Mouse (Mus musculus) heart, adult 2 months (tissue): ENCODE data around the gene Dynlt1c. TPM values are rescaled to one million over a fixed set of nuclear protein-coding genes. Genes with fewer than 3 reads are reported as not detected.
"Not testable (repeated sequence)": the region's sequence is repeated elsewhere in the genome, so short reads cannot be mapped to it uniquely, and the experiment has no call there.

Experiments used
- DNase-seq, 2 experiments: peaks; one replicate each; pipeline ENCODE4 v3.0.0; 2021
- H3K27ac ChIP-seq: fragments of 200-600 bp; 2 replicates; pipeline ENCODE4 v1.8.1; 2022
- H3K27me3 ChIP-seq: fragments of 200-500 bp; 2 replicates; pipeline ENCODE4 v1.6.1; 2012; ENCODE audit warnings: mild to moderate bottlenecking, low read length, inconsistent platforms, mixed read lengths; ENCODE audit not compliant: control insufficient read depth, insufficient read depth
- H3K36me3 ChIP-seq: fragments of 200-500 bp; 2 replicates; pipeline ENCODE4 v1.6.1; 2012; ENCODE audit warnings: low read length, inconsistent platforms; ENCODE audit not compliant: control insufficient read depth, insufficient read depth
- H3K4me1 ChIP-seq: fragments of 200-500 bp; 2 replicates; pipeline ENCODE4 v1.6.1; 2011; ENCODE audit warnings: low read length; ENCODE audit not compliant: control insufficient read depth, insufficient read depth
- H3K4me3 ChIP-seq: fragments of 200-600 bp; 2 replicates; pipeline ENCODE4 v1.8.1; 2022
- H3K79me2 ChIP-seq: fragments of 200-500 bp; replicated peaks from 2 replicates; pipeline ENCODE4 v1.6.1; 2012; ENCODE audit warnings: mild to moderate bottlenecking, inconsistent platforms, low read length, moderate library complexity, mixed read lengths; ENCODE audit not compliant: control insufficient read depth, insufficient read depth
- H3K9ac ChIP-seq: fragments of 200-500 bp; 2 replicates; pipeline ENCODE4 v1.6.1; 2012; ENCODE audit warnings: low read depth, mild to moderate bottlenecking, control low read depth, inconsistent platforms, low read length, mixed read lengths
- EP300 ChIP-seq: fragments of 200-500 bp; IDR thresholded peaks from 2 replicates; pipeline ENCODE4 v1.6.1; 2011; ENCODE audit warnings: low read depth, low read length, control low read depth; ENCODE audit not compliant: insufficient read depth
- WGBS: fragments of 180-500 bp; shearing (Covaris S2); methylation state at CpG from one replicate; pipeline ENCODE4 v1.1.7; 2018; 5-methylcytosine and 5-hydroxymethylcytosine counted together
- intact Hi-C: fragments of 180-260 bp; cut with DNase I; formaldehyde crosslinking; loops from one replicate; pipeline ENCODE4 v1.15.1; 2025
- polyA plus RNA-seq: library from polyadenylated mRNA; depleted of rRNA; stranded (reverse); fragments of >200 nt; gene quantifications from 2 replicates; pipeline ENCODE4 v1.2.3, GENCODE M21; 2012
- total RNA-seq, 2 experiments: library from RNA; stranded (reverse); gene quantifications; 2 replicates each; pipeline ENCODE4 v1.2.3; 2021

Dynlt1c gene
- total and polyA plus RNA-seq, 3 experiments = 1.7 to 7.4 (median 4.1) TPM

DNA sequence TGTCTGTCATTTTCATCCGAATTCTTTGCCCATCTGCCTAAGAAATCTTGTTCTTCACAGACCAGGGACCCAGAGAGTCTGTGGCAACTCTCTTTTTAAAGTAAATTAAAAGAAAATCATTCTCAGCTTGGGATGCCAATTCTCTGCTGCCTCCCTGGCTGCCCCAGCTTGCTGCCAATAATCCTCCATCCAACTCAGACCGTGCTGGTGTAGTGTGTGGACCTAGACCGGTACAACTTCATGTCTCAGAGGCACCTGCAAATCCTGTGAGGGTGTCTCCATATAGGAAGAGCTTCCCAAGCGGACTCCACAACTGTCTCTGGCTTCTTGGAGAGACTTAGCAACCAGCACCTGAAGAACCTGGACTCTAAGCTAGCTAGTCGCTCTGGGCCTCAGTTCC lies 35.4 kb downstream of the Dynlt1c start:
- Histone ChIP-seq H3K36me3 (no peaks in the 10 kb centered on the region), H3K27ac (no peak overlapping the region), H3K79me2 (no peaks in the 10 kb centered on the region), H3K27me3 (no peaks in the 10 kb centered on the region), H3K4me1 (no peaks in the 10 kb centered on the region), H3K4me3 (no peak overlapping the region), H3K9ac (no peak overlapping the region)
- no peak for DNase-seq
- TF ChIP-seq EP300 = no peak
- intact Hi-C loops = no loop called here
- 65% methylated on average over 5 of the region's 5 CpGs for WGBS

DNA sequence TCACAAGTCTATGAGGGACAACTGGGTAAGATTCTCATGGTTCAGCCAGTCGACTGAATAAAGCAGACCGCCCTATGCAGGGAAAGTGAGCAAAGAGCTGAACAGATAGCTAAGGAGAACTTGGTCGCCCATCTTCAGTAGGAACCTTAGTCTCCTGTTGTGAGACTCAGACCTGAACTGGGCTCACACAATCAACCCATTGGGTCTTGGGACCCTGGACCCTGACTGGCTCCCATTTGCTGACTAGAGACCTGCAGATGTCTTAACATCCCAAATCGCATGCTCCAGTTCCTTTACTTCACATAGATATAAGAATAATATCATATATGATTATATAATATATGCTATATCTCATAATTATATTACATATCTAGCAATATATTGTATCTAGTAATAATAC lies 36.0 kb downstream of the Dynlt1c start:
- H3K4me1 ChIP-seq, H3K27me3 ChIP-seq, H3K4me3 ChIP-seq, H3K36me3 ChIP-seq, intact Hi-C loops, H3K9ac ChIP-seq, DNase-seq, H3K27ac ChIP-seq, H3K79me2 ChIP-seq: not testable (repeated sequence)
- 89% methylated on average over 4 of the region's 4 CpGs for WGBS

DNA sequence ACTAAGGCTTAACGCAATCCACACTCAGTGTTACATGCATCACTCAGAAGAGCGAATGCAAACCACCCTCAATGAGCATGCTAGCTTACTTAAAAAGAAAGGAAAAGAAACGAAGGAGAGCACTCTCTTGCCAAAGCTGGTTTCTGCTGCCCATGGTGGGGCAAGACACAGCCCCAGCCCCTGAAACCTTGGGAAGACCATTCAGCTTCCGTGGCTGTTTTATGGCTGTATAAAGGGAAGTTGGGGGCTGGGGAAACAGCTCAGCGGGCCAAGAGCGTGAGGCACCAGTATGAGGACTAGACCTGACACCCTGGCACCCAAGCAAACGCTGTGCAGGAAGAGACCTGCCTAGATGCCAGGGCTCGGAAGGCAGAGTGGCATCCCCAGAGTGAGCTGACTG lies 37.0 kb downstream of the Dynlt1c start:
- H3K27me3 ChIP-seq, H3K36me3 ChIP-seq, H3K4me1 ChIP-seq, H3K9ac ChIP-seq, DNase-seq, H3K4me3 ChIP-seq, intact Hi-C loops, H3K27ac ChIP-seq, H3K79me2 ChIP-seq: not testable (repeated sequence)
- WGBS = 82% methylated on average over 8 of the region's 8 CpGs

DNA sequence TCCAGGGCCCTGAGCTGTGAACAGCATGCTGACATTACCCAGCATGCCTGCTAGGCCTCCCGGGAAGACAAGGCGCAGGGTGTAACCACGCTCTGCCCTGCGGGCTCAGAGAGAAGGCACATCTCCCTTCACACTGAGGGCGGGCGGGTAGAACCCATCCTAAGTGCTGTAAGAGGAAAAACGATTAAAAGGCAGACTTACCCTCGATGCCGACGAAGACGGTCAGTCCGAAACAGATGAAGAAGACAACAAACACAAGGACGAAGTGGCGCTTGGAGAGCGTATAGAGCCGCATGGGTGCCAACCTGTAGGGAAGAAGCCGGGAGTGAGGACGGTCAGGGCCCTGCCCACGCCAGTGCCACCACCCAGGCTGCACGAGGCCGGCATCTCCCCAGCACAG lies 38.0 kb downstream of the Dynlt1c start:
- H3K79me2 ChIP-seq, H3K27me3 ChIP-seq, H3K4me1 ChIP-seq, intact Hi-C loops, DNase-seq, H3K27ac ChIP-seq, H3K36me3 ChIP-seq, H3K9ac ChIP-seq, H3K4me3 ChIP-seq: not testable (repeated sequence)
- 88% methylated on average over 16 of the region's 21 CpGs for WGBS

DNA sequence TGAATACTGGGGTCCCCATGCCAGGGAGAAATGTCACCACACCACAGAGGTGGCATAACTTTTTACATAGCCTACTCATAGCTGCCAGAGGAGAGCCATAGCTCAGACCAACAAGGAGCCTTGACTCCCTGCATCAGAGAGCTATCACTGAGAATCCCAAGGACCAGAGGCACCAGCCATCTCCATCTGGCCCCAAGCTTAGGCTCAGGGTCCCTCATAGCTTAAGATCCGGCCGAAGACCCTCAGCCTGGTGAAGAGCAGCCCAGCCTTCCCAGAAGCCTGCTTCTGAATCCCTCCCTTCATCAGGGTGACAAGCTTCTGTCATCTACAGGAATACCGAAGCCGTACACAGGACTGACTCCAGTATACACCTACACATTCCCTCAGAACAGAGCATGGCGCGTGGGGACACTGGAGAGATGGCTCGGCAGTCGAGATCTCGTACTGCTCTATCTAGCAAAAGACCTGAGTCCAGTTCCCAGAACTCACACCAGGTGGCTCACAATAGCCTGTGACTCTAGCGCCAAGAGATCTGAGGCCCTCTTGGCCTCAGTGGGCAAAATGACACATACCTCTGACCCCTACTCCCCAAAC lies 38.7 kb downstream of the Dynlt1c start:
- not testable (repeated sequence) for DNase-seq
- 86% methylated on average over 10 of the region's 10 CpGs for WGBS

DNA sequence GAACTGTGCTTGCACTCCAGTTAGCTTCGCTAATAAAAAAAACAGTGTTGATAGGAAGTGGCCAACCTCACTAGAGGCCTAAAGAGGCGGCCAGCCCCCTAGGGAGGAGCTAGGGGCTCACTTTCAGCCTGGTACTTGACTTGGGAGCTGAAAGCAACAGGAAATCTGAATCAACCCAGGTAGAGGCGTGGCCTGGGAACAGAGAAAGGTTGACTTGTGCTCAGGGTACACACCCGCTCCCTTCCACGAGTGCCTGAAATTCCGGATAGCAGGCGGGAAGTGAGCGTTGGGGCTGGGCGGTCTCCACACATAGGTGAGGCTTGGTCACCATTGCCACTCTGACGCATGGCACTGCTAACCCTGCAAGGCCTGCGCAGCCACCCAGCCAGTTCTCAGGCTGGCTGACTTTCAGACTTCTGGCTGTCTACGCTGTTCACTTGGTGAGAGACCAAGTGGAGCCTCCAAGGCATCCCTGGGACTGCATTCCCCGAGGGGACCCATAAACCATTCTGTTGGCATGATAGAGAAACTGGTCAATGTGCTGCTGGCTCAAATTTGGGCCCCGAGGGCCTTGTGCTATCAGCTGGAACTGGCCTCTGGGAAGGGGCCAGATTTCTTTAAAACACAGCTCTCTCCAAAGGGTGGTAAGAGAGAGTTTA lies 39.4 kb downstream of the Dynlt1c start:
- H3K27ac ChIP-seq, DNase-seq, H3K9ac ChIP-seq, H3K27me3 ChIP-seq, H3K4me3 ChIP-seq, intact Hi-C loops, H3K4me1 ChIP-seq, H3K79me2 ChIP-seq, H3K36me3 ChIP-seq: not testable (repeated sequence)
- WGBS = 75% methylated on average over 14 of the region's 14 CpGs

More for the DNA sequence above, 38.7 kb downstream of the Dynlt1c start:
- H3K27me3 ChIP-seq, H3K27ac ChIP-seq, H3K36me3 ChIP-seq, H3K4me3 ChIP-seq, intact Hi-C loops, H3K79me2 ChIP-seq, H3K4me1 ChIP-seq, H3K9ac ChIP-seq: not testable (repeated sequence)

DNA sequence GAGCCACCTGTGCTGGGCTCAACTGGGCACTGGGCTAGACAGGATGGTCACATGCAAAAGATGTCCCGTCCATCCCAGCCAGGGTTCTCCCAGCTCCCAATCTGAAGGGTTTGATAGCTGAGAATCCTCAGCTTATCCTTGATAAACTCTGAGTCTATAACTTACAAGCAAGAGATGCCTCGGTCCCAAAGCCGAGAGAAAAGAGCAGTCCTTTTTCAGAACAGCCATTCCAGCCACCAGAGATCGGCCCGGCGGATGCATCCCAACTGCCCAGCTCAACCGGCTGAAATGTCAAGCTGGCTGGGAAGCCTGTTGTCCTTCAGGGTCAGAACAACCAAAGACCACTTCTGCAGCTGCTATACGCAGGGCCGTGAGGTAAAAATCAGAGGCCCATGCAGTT lies 42.7 kb downstream of the Dynlt1c start:
- DNase-seq, H3K4me1 ChIP-seq, H3K4me3 ChIP-seq, intact Hi-C loops, H3K27ac ChIP-seq, H3K27me3 ChIP-seq, H3K36me3 ChIP-seq, H3K79me2 ChIP-seq, H3K9ac ChIP-seq: not testable (repeated sequence)
- WGBS = 90% methylated on average over 8 of the region's 9 CpGs

DNA sequence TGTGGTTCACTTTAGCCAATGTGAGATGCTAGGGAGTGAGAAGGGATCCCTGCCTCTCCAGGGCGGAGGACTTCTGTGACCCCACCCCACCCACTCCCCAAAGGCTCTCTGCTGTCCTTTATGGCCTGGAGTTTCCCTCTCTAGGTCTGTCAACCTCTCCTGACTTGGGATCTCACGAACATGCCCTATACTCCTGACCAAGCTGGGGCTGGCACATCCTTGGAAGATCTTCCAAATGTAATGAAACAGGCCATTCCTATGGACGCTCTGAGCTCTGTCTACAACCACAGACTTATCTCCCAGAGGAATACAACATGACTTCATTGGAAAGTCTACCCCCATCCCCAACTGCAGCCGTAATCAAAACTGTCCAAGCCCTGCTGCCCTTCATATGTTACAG lies 43.2 kb downstream of the Dynlt1c start:
- H3K27me3 ChIP-seq, intact Hi-C loops, H3K9ac ChIP-seq, H3K4me1 ChIP-seq, H3K36me3 ChIP-seq, DNase-seq, H3K4me3 ChIP-seq, H3K27ac ChIP-seq, H3K79me2 ChIP-seq: not testable (repeated sequence)
- WGBS = 75% methylated on average over 4 of the region's 4 CpGs

DNA sequence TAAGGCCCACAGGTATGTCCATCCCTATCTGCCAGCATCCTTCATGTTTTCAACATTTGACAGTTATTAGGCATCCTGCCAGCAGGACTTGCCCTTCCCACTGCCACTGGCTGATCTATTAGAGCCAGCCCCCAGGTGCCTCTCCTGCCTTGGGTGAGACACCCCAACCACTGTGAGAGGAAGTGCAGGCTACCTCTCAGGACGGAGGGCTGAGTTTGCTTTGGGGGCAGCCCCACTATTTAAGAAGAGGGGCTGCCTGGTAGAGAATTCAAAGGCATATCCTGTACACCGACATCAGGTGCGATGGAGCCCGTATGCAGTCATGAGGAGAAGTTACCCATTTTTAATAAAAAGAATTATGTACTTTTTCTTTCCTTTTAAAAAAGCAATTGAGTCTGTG lies 44.2 kb downstream of the Dynlt1c start:
- H3K4me1 ChIP-seq, intact Hi-C loops, H3K9ac ChIP-seq, DNase-seq, H3K79me2 ChIP-seq, H3K4me3 ChIP-seq, H3K36me3 ChIP-seq, H3K27ac ChIP-seq, H3K27me3 ChIP-seq: not testable (repeated sequence)
- WGBS = 92% methylated on average over 4 of the region's 4 CpGs

DNA sequence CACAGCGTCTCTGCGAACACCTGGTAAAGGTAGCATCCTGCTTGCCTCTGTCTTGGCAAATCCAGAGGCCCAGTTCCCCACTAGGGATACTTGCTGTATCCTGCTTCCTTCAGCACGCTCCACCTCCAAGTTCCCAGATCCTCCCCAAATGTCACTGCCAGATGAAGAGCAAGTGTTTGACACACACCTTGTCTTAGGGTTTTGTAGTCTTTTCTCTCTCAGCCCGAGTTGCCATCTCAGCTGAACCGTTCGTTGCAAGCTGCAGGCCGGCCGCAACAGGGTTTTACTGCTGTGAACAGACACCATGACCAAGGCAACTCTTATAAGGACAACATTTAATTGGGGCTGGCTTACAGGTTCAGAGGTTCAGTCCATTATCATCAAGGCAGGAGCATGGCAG lies 45.4 kb downstream of the Dynlt1c start:
- intact Hi-C loops, H3K4me1 ChIP-seq, H3K9ac ChIP-seq, H3K36me3 ChIP-seq, DNase-seq, H3K79me2 ChIP-seq, H3K27me3 ChIP-seq, H3K4me3 ChIP-seq, H3K27ac ChIP-seq: not testable (repeated sequence)
- 98% methylated on average over 8 of the region's 8 CpGs for WGBS
